Mouse (Mus musculus): ENCODE measurements around the gene Cfap221. TPM values are rescaled to one million over a fixed set of nuclear protein-coding genes. Genes with fewer than 3 reads are reported as not detected.

Gene Cfap221
- total and polyA plus RNA-seq, 2 experiments from 2014 or later = not detected

GRCm38 (mm10) chr1:120006844-120007790 lies 10.1 kb upstream of the Cfap221 start, which contains the start of gene Sctr:
Gene Sctr, plus strand, starts transcription at chr1:120006894.
- Histone ChIP-seq H3K36me3 (replicated peaks; ENCODE audit: control insufficient read depth, insufficient read depth, low read length) (no peaks in the 10 kb centered on the region), H3K9me3 (replicated peaks; ENCODE audit: control insufficient read depth, low read length) (no peaks in the 10 kb centered on the region), H3K4me2 (ENCODE audit: low read depth, low read length) (peak within 1 kb of the TSS; percentile 64), H3K27ac (ENCODE audit: low read depth) (no peak within 1 kb of the TSS), H3K4me1 (ENCODE audit: control insufficient read depth, insufficient read depth) (0 out of 2 replicates have a peak, but pooled peaks cover 4% of the 10 kb centered on the region), H3K4me3 (ENCODE audit: low read depth, low read length) (peak within 1 kb of the TSS; percentile 42), H3K9ac (replicated peaks; ENCODE audit: low read depth, low read length) (peak within 1 kb of the TSS; percentile 14; the same call in 1 of the 2 replicates), H3K27me3 (ENCODE audit: control insufficient read depth, insufficient read depth, low read length) (0 out of 2 replicates have a peak, but pooled peaks cover 20% of the 10 kb centered on the region)
- no peak for DNase-seq (ENCODE audit: low spot score)
- WGBS = 3% methylated on average over 39 of the region's 39 CpGs
- no peak for ATAC-seq (ENCODE audit: insufficient read depth, low read depth)
- TF ChIP-seq CTCF (IDR thresholded peaks at IDR 0.05; ENCODE audit: low read depth) (no peak), EP300 (IDR thresholded peaks at IDR 0.05; ENCODE audit: low read depth) (no peak)

DNA sequence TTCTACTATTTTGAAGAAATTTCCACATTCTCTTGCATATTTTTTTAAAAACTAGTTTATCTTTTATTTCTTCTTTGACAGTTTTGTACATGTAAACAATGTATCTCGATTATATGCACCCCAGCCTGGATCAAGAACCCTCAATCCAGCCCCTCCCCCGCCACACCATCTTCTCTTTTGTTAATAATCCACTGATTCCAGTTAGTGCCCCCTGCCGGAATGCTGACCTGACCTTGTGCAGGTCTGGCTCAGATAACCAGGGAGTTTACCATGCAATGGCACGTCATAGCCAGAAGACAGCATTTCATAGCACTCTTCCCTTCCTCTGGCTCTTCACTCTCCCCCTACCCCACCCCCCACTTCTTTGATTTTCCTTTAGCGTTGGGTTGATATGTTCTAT lies 610 bp upstream of the Cfap221 start:
- Histone ChIP-seq H3K27ac (ENCODE audit: low read depth) (no peak overlapping the region), H3K9ac (replicated peaks; ENCODE audit: low read depth, low read length) (no peak overlapping the region), H3K36me3 (replicated peaks; ENCODE audit: control insufficient read depth, insufficient read depth, low read length) (no peaks in the 10 kb centered on the region), H3K4me1 (ENCODE audit: control insufficient read depth, insufficient read depth) (no peaks in the 10 kb centered on the region), H3K9me3 (replicated peaks; ENCODE audit: control insufficient read depth, low read length) (no peaks in the 10 kb centered on the region), H3K4me2 (ENCODE audit: low read depth, low read length) (peak overlapping the region; percentile 72), H3K4me3 (ENCODE audit: low read depth, low read length) (peak overlapping the region; percentile 53), H3K27me3 (ENCODE audit: control insufficient read depth, insufficient read depth, low read length) (no peaks in the 10 kb centered on the region)
- peak; percentile 51; the same call in 1 of the 2 replicates for ATAC-seq (ENCODE audit: insufficient read depth, low read depth)
- WGBS = 30% methylated on average over 5 of the region's 5 CpGs
- TF ChIP-seq CTCF (IDR thresholded peaks at IDR 0.05; ENCODE audit: low read depth) = peak; percentile 27
- no peak for TF ChIP-seq EP300 (IDR thresholded peaks at IDR 0.05; ENCODE audit: low read depth)
- DNase-seq (ENCODE audit: low spot score) = no peak

DNA sequence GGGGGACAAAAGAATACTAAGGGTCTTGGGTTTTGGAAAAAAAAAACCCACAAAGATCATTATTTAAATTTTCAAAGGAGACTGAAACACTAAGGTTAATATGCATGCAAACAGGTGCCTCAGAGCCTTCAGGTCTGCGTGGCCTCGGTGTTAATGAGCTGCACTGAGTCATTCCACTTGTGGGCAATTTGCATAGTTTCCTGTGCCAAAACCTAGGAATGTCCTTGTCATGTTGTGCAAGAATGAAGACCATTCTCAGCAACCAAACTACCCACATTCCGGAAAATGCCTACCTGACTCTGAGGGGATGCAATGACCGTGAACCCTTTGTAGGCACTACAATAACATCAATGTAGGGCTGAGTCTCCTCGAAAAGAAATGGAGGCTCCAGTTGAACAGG lies 10.5 kb downstream of the Cfap221 start:
- TF ChIP-seq CTCF (IDR thresholded peaks at IDR 0.05; ENCODE audit: low read depth) (no peak), EP300 (IDR thresholded peaks at IDR 0.05; ENCODE audit: low read depth) (no peak)
- Histone ChIP-seq H3K9me3 (replicated peaks; ENCODE audit: control insufficient read depth, low read length) (no peaks in the 10 kb centered on the region), H3K27ac (ENCODE audit: low read depth) (no peak overlapping the region), H3K4me3 (ENCODE audit: low read depth, low read length) (no peak overlapping the region), H3K36me3 (replicated peaks; ENCODE audit: control insufficient read depth, insufficient read depth, low read length) (no peaks in the 10 kb centered on the region), H3K9ac (replicated peaks; ENCODE audit: low read depth, low read length) (no peak overlapping the region), H3K27me3 (ENCODE audit: control insufficient read depth, insufficient read depth, low read length) (no peaks in the 10 kb centered on the region), H3K4me2 (ENCODE audit: low read depth, low read length) (no peak overlapping the region), H3K4me1 (ENCODE audit: control insufficient read depth, insufficient read depth) (no peaks in the 10 kb centered on the region)
- DNase-seq (ENCODE audit: low spot score) = no peak
- no peak for ATAC-seq (ENCODE audit: insufficient read depth, low read depth)
- 81% methylated on average over 5 of the region's 5 CpGs for WGBS

DNA sequence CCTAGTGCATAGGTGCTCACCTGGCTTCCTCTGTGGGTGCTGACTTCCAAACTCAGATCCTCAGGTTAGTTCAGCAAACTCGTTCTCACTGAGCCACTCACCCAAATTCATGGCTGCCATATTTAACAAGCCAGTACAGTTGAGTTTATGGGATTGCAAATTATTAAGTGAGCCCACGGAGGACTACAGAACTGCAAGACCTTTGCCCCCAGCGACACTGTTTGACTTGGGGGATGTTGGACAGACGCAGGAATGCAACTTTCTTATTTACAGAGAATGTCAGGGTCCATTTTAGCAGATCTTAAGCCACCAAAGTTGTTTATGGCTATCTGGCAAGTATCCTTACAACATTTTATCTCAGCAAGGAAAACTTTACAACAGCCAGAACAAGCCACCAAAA lies 21.9 kb downstream of the Cfap221 start:
- Histone ChIP-seq H3K4me1 (ENCODE audit: control insufficient read depth, insufficient read depth) (no peaks in the 10 kb centered on the region), H3K27me3 (ENCODE audit: control insufficient read depth, insufficient read depth, low read length) (no peaks in the 10 kb centered on the region), H3K4me2 (ENCODE audit: low read depth, low read length) (no peak overlapping the region), H3K36me3 (replicated peaks; ENCODE audit: control insufficient read depth, insufficient read depth, low read length) (no peaks in the 10 kb centered on the region), H3K9ac (replicated peaks; ENCODE audit: low read depth, low read length) (no peak overlapping the region), H3K27ac (ENCODE audit: low read depth) (no peak overlapping the region), H3K4me3 (ENCODE audit: low read depth, low read length) (no peak overlapping the region), H3K9me3 (replicated peaks; ENCODE audit: control insufficient read depth, low read length) (no peaks in the 10 kb centered on the region; the same call in 1 of the 2 replicates)
- ATAC-seq (ENCODE audit: insufficient read depth, low read depth) (no peak), DNase-seq (ENCODE audit: low spot score) (no peak)
- TF ChIP-seq CTCF (IDR thresholded peaks at IDR 0.05; ENCODE audit: low read depth) = no peak
- TF ChIP-seq EP300 (IDR thresholded peaks at IDR 0.05; ENCODE audit: low read depth) = no peak
- WGBS = 73% methylated on average over 4 of the region's 4 CpGs

DNA sequence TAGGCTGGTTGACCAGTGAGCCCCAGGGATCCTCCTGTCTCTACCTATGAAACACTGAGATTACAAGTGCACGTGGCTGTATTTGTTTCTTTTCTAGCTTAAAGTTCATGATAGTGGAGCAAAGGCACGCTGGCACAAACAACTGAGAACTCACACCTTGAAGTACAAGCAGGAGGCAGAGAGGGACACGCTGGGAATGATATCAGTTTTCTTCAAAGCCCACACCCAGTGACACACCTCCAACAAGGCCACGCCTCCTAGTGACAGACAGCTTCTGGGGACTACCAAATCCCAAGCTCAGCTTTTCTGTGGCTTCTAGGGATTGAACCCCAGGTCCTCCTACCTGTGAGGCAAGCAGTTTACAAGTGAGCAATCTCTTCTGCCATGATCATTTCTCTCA lies 23.9 kb downstream of the Cfap221 start:
- WGBS = 23% methylated on average over 4 of the region's 4 CpGs
- no peaks in the 10 kb centered on the region for H3K36me3 ChIP-seq (replicated peaks; ENCODE audit: control insufficient read depth, insufficient read depth, low read length)
- no peak overlapping the region for H3K9ac ChIP-seq (replicated peaks; ENCODE audit: low read depth, low read length)
- H3K27ac ChIP-seq (ENCODE audit: low read depth) = no peak overlapping the region
- H3K27me3 ChIP-seq (ENCODE audit: control insufficient read depth, insufficient read depth, low read length) = no peaks in the 10 kb centered on the region
- no peak overlapping the region for H3K4me2 ChIP-seq (ENCODE audit: low read depth, low read length)
- no peaks in the 10 kb centered on the region for H3K9me3 ChIP-seq (replicated peaks; ENCODE audit: control insufficient read depth, low read length)
- TF ChIP-seq CTCF (IDR thresholded peaks at IDR 0.05; ENCODE audit: low read depth) (no peak), EP300 (IDR thresholded peaks at IDR 0.05; ENCODE audit: low read depth) (no peak)
- H3K4me3 ChIP-seq (ENCODE audit: low read depth, low read length) = no peak overlapping the region
- ATAC-seq (ENCODE audit: insufficient read depth, low read depth) (no peak), DNase-seq (ENCODE audit: low spot score) (no peak)
- no peaks in the 10 kb centered on the region for H3K4me1 ChIP-seq (ENCODE audit: control insufficient read depth, insufficient read depth)
